Mouse (Mus musculus): Measurements from ENCODE around the gene Lyz2.
"Not testable (repeated sequence)": the region's sequence is repeated elsewhere in the genome, so short reads cannot be mapped to it uniquely, and the experiment has no call there.

Lyz2 gene

GRCm38 (mm10) chr10:117284578-117285520, 2.7 kb upstream of the Lyz2 start:
- no peak for DNase-seq (ENCODE audit: low spot score)

GRCm38 (mm10) chr10:117283871-117284577, 1.9 kb upstream of the Lyz2 start:
- DNase-seq (ENCODE audit: low spot score), result no peak

DNA sequence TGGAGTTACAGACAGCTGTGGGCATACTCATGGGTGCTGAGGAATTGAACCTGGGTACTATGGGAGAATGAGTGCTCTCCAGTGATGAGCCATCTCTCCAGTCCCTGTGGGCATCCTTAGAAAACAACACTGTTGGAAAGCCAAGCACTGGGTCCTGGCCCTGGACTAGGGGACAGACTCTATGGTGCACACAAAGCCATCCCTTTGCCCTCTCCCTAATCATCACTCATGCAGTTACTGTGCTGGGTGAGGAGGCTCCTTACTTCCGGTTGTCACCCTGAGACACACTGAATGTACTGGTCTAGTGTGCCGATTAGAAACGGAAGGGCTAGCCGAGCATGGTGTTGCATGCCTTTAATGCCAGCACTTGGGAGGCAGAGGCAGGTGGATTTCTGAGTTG, 1.1 kb upstream of the Lyz2 start:
- DNase-seq (ENCODE audit: low spot score), result not testable (repeated sequence)

DNA sequence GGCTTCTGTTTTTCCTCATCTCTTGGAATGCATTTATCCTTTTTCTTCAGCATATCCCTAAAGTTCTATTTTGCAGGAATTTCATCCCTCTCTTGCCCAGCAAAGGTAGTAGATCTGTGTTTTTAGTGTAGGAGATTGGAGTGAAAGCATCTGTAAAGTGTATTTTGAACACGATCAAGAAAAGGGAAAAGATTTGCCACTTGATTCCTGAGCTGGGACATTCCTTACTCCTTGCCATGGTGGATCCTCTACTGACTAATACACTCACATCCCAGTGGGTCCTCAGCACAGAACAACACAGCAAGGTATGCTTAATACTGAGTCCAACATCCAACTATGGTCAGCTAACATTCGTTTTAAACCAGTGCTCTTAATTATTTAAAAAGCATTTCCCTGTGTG, 430 bp upstream of the Lyz2 start:
- no peak for DNase-seq (ENCODE audit: low spot score)

- DNase-seq (ENCODE audit: low spot score), result no peak
Measured at GRCm38 (mm10) chr10:117281381-117281920, 670 bp downstream of the Lyz2 start.

DNA sequence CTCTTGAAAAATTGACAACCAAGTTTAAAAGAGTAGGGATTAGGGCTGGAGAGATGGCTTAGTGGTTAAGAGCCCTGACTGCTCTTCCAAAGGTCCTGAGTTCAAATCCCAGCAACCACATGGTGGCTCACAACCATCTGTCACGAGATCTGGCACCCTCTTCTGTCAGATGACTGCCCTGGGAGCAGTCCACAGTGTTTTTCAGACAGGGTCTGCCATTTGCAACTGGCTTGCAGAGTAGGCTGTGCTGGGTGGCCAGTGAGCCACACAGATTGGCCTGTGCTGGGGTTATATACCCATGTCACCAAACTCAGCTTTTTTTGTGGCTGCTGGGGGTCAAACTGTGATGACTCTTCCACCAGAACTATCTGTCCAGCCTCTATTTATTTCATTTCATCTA, 2.1 kb downstream of the Lyz2 start:
- DNase-seq (ENCODE audit: low spot score), result no peak

DNA sequence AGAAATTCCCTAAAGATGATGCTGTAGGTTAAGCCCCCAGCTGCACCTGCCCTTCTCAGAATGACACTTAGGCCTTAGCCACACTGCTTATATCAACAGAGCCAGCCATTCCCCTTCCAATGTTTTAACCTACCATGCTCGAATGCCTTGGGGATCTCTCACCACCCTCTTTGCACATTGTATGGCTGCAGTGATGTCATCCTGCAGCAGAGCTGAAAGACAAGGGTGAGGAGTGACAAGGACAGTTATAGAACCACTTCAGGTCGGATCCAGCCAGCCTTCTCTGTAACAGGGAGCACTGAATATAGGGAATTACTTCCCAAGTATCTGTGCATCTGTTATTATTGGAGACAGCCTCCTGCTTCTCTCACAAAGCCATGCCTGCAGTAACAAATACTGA, 3.6 kb downstream of the Lyz2 start:
- DNase-seq (ENCODE audit: low spot score), result not testable (repeated sequence)

GRCm38 (mm10) chr10:117277779-117278178, 4.3 kb downstream of the Lyz2 start:
- not testable (repeated sequence) for DNase-seq (ENCODE audit: low spot score)

DNA sequence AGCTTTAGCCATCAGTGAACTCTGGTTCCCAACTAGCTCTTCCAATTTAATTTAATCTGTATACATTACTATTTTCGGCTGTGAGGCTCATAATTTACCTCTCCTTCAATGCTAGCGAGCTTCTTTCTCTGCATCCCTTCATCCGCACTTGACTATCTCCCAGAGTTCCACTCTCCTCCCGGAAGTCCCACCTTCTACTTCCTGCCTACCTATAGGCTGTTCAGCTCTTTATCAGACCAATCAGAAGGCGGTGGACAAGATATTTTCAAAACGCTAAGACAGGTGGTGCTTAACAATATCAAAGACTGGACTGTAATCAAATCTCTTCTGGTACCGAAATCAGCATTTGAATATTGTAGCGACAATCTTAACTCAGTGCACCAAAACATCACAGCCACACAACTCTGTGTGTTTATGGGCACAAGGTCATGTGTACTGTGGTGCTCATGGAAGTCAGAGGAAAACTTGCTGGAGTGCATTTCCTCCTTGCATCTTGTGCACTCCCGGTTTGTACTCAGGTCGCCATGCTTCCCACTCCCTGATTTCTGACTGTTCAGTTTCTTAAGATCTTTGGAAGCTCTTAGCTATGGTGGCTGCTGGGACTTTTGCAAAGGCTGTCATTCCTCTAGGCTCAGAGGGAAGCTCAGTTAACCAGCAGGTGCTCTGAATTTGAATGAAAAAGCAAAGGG, 6.3 kb downstream of the Lyz2 start:
- DNase-seq (ENCODE audit: low spot score), result no peak

DNA sequence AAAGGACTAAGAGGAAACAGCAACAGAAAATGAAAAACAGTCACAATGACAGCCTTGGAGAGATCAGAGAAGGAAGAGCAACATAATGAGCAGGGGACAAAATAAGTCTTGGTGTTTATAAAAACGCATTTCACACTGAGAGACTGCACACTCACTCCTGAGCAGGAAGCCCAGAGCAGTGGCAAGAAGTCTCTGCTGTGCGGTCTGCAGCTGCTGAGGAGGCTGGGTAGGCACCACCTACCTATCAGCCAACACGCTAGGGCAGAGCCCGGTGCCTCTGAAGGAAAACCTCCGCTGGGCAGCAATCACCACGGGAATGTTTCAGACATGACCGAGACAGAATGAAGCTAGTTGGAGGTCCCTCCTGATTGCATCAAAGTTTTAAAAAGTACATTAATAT, 7.5 kb downstream of the Lyz2 start:
- DNase-seq (ENCODE audit: low spot score), result not testable (repeated sequence)

DNA sequence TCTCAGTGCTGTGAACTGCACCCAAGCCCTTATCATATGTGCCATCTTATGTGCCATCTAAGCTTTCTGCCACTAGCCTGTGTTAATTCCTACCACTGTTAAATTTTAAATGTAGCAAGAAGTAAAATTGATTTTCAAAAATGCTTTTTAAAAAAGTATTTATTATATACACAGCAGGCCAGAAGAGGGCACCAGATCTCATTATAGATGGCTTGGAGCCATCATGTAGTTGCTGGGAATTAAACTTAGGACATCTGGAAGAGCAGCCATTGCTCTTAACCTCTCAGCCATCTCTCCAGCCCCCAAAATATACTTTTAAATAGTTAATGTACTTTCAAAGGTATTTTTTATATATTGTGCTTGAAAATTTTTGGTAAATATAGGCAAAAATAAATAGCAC, 10.1 kb downstream of the Lyz2 start:
- DNase-seq (ENCODE audit: low spot score), result no peak

GRCm38 (mm10) chr10:117259870-117260269, 22.3 kb downstream of the Lyz2 start:
- DNase-seq (ENCODE audit: low spot score), result no peak

- no peak for DNase-seq (ENCODE audit: low spot score)
Measured at GRCm38 (mm10) chr10:117238603-117239002, 43.5 kb downstream of the Lyz2 start, which contains the start of gene 9530003J23Rik. 9530003J23Rik (minus strand) TSS chr10:117238703.

- DNase-seq (ENCODE audit: low spot score), result no peak
Measured at GRCm38 (mm10) chr10:117235866-117236265, 46.3 kb downstream of the Lyz2 start.

GRCm38 (mm10) chr10:117234825-117235224, 47.3 kb downstream of the Lyz2 start:
- DNase-seq (ENCODE audit: low spot score), result no peak

DNA sequence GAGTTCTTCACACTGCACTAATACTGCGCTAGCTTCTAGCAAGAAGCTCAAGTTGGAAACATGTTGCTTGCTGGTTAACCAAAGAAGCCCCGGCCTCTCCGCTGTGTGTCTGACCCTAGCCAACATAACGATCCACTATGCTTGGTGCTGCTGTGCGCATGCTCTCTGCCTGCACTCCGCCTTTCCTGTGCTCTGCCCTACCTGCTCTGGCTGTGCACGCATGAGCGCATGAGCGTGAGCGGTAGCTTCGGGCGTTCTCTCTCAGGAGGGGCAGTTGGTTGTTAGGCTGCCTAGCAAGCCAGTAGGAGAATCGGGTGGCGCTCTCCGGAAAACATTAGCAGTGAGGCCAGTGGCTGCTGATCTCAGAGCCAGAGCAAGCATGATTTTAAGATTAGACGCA, 52.3 kb downstream of the Lyz2 start:
- no peak for DNase-seq (ENCODE audit: low spot score)

Data from left cerebral cortex, adult 11 months (tissue).